Mouse (Mus musculus) G1E (cell line): ENCODE measurements around the gene Gm20431.

Source experiments
- CTCF ChIP-seq: IDR thresholded peaks from 2 replicates; pipeline ENCODE4 v1.5.1; 2012; ENCODE audit warnings: low read depth, low read length, inconsistent platforms, mixed read lengths
- GATA1 ChIP-seq: IDR thresholded peaks from 2 replicates; pipeline ENCODE4 v1.6.1; 2012; ENCODE audit warnings: borderline replicate concordance, low read length, inconsistent platforms, mixed read lengths
- GATA2 ChIP-seq: IDR thresholded peaks from 2 replicates; pipeline ENCODE4 v1.6.1; 2012; ENCODE audit warnings: low read depth, low read length, inconsistent platforms, borderline replicate concordance
- TAL1 ChIP-seq: conservative IDR thresholded peaks from 2 replicates; pipeline ENCODE4 v1.6.1; 2012; ENCODE audit warnings: low read depth, low read length, inconsistent platforms, mixed read lengths

DNA sequence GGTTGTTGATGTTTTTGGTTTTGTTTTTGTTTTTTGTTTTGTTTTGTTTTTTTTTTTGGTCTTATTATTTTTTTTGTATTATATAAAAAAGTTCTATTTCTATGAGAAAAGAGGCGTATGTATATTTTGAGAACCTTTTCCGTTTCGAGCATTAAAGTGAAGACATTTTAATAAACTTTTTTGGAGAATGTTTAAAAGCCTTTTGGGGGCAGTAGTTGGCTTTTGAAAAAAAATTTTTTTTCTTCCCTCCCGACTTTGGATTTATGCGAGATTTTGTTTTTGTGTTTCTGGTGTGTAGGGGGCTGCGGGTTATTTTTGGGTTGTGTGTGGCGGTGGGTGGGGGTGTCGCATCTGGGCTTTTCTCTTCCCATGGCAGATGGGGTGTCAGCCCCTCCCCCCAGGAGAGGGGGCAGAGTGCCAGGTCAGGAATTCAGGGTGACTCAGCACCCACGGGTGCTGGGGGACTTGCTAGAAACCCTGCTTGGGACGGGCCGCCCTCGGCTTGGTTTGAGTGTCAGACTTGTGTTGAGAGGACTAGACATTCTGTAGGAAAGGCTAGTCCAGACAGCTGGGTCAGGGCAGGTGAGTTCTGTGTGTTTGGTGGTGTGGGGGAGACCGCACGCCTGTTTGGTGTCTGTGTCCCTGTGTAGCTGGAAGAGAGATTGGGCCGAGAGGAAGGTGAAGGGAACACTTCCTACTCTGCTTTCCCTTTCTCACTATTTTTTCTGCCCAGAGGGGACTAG, 29.1 kb upstream of the Gm20431 start:
- TF ChIP-seq CTCF (no peak), TAL1 (no peak), GATA1 (no peak), GATA2 (no peak)
